Mouse (Mus musculus): ENCODE measurements around the gene Golga2.

GRCm38 (mm10) chr2:32310096-32310845 lies 23.1 kb downstream of the Golga2 start:
- no peak for TF ChIP-seq CTCF (IDR thresholded peaks at IDR 0.05; ENCODE audit: borderline replicate concordance, insufficient read depth, low read length)
- no peak for TF ChIP-seq POLR2A (IDR thresholded peaks at IDR 0.05; ENCODE audit: low read depth, low read length)
